Mouse (Mus musculus): ENCODE results near the gene 3110082I17Rik.

3110082I17Rik gene

DNA sequence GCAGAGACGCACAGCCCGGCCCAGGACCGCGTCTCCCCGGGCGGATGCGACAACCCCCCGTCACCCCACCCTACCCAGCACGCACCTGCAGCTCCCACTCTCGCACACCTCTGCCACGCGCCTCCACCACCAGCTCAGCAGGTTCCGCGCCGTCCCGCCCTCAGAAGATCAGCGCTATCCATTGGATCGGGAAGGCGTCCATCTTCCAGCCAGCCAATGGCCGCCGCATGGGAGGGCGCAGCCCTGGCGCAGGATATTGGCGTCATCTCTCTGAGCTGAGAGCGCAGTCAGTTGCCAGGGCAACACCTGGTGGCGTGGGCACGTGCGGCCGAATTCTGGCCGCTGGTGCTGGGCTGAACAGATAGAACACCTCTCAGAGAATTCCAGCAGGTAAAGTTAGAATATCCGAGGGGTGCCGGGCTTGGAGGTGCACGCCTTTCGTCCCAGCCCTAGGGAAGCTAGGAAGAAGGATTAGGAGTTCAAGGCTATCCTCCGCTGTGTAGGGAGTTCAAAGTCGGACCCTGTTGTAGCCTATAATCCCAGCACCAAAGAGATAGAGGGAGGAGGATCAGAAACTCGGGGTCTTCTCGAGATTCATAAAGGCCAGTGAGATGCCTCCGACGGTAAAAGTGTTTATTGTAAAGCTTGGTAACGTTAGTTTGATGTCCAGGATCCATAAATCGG is at the start of gene 3110082I17Rik:
Gene 3110082I17Rik, minus strand, starts transcription at position 144 of the 684 bp plus-strand sequence.
- peak; percentile 99 to 100 for DNase-seq

DNA sequence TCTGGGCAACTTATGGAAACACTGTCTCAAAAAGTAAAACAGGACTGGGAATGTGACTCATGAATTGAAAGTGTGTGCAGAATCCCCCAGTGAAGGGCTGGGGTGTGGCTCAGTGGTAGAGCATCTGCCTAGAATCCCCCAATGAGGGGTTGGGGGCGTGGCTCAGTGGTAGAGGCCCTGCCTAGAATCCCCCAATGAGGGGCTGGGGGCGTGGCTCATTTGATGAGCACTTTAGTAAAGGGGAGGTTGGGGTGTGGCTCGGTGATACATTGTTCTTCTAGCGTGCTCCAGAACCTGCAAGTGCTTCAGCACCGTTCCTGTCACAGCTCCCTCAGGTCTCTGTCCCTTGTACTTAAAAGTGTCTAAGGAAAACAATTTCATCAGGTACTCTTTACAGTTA is 45.9 kb upstream of the 3110082I17Rik start:
- DNase-seq, result no peak

DNA sequence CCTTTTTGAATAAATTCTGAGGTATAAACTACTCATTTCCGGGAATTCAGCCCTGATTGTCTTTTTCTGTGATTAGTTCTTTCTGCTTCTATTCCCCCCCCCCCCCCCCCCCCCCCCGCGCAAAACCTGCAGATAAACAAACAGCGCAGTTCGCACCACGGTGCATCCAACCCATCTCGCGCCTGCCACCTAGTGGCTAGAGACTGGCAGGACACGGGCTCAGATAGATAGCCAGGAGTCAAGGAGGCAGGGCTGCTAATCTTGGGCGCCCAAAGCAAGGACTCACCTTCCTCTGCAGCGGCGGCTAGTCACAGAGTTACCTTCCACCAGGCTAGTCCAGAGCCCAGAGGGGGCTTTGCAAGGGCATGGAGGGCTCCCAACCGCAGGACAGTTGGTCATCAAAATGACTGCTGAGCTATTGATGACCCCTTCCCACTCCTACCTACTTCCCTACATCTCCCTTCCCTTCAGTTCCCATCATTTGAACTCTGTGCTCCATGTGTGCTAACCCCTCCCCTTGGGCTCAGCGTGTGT is 44.8 kb upstream of the 3110082I17Rik start:
- DNase-seq, result peak; percentile 88 to 94

DNA sequence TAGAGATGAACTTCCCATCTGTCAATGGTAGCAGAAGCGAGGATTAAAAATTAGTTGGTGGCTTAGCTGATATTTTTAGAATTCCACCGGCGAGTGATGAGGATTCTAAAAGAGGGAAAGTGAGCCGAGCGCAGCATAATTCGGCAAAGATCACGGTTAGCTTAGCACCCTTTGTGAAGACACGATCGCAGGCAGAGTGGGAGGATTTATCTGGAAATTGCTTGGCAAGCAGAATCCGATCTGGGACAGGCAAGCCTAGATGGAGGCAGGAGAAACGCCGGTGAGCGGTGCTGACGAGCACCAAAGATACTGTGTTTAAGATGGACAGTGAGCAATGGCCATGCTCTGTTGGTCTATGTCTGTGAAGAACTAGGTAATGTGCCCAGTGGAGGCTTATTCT is 42.0 kb upstream of the 3110082I17Rik start:
- DNase-seq, result no peak

DNA sequence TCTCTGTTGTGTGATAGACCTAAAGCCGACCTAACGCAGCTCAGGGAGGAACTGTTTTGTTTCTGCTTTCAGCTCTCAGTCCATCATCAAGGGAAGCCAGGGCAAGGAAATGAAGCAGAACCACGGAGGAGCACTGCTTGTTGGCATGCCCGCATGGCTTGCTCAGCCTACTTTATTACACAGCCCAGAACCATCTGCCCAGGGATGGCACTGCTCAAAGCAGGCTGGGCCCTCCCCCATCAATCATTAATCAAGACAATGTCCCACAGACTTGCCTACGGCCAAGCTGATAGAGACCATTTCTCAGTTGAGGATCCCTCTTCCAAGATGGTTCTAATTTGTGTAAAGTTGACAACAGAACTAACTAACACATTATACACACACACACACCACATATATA is 38.5 kb upstream of the 3110082I17Rik start:
- DNase-seq, result peak in 1 of 2 experiments; percentile 36

DNA sequence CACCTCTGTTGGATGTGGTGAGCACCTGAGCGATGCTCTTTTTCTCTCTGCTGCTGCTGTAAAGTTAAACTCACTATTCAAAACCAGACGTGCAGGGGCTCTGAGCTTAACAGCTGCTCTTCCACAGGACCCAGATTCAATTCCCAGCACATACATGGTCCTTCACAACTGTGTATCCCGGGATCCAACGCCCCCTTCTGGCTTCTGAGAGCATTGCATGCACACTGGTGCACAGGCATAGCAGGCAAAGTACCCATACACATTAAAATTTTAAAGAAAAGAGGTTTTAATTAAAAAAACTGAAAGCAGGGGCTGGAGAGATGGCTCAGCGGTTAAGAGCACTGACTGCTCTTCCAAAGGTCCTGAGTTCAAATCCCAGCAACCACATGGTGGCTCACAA is 36.6 kb upstream of the 3110082I17Rik start:
- no peak for DNase-seq

DNA sequence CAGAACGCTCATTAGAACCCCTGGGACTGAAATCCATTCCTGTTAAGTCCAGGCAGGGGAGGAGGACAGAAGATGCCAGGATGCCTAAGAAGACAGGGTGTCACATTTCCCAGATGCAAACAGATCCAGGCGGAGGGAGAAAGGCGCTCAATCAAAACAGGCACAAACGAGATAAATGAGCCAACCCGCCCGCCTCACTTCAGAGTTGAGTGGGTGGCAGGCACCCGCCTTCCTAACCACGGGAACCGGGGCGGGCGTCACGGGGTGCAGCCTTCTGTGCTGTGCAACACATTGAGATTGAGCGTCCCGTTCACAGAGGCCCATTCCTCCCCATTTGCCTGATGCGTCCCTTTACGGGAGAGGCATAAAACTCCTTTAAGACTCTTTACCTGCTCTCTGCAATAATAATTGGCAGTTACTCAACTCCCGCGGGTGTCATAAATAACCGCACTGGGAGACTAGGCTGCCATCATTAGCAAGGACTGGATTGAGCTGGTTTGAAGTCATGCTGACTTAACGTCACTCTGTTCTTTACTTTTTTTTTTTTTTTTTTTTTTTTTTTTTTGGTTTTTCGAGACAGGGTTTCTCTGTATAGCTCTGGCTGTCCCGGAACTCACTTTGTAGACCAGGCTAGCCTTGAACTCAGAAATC is 34.8 kb upstream of the 3110082I17Rik start:
- DNase-seq, result no peak

DNA sequence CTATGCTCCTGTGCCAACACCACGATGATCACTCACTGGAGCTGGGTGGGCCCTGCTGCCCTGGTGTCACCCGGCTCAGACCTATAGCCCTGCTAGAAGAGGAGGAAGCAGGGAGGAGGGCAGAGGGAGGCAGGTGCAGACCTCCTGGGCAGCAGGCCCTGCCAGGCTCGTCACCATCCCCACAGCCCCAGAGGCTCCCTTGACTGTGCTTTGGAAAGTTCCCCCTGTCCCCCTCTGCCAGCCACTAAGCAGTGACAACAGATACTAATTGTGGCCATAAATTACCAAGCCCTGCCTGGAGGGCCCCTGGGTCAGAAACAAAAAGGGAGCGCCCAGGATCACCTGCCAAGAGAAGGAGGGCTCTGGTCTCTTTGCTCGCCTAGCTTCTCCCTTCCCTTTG is 33.4 kb upstream of the 3110082I17Rik start:
- no peak for DNase-seq

DNA sequence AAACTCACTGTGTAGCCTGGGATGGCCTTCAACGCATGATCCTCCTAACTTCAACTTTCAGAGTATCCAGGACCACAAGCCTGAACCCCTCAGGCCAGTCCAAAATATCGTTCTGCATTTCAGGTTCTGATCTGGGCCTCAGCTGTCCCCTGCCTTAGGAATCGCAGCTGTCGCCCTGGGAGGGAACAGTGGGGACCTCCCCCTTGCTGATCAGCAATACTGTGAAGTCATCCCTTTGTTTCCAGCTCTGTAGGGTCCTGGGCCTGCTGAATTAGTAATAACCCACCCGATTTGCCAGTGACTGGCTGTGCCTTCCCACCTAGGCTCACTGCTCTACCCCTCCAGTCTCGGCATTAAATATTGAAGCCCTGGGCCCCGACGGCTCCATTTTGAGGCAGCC is 31.0 kb upstream of the 3110082I17Rik start:
- no peak for DNase-seq

DNA sequence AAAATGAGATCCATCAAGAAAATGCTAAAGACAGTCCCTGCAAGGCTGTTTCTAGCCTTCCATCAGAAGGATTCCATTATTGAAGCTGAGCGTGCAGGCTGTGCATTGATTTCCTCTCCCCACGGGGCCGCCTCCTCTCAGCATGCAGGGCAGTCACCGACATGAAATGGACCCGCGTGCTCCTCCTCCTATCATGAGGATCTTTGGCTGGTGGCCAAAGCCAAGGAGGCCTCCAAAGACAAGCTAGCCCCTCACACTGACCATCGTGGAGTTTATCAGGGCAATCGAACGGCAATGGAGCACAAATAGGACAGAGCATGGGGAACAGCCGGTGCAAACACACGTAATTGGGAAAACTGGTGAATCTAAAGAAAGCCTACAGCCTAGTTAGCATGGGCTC is 29.8 kb upstream of the 3110082I17Rik start:
- DNase-seq, result no peak

DNA sequence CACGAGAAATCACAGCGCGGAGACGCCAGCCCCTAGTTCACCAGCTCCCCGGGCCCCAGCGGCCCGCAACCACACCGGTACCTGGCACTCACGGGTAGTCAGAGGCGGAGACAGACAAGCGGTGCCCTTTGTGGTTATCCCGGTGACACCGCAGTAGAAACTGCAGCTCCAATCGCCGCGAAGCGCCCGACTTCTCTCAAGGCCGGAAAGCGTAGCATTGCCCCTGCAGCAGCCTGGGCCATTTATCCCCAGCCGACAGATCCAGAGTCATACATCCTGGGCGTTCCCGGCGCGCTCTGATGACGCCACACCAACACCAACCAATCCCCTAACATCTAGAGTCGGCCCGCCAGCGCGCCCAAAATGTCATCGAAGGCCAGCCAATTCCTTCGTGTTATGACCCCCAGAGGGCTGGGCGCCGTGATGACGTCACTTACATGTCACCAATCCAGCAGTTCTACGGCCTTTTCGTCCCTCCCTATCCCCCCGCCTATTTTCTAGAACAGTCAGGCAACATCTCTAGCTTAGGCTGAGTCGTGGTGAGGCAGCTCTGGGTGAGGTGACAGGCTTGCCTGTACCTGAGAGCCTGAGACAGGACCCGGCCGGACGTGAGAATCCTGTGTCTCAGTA is 24.0 kb upstream of the 3110082I17Rik start, which contains the start of gene Zfand2a:
Gene Zfand2a, minus strand, starts transcription at position 365 of the 630 bp plus-strand sequence.
- DNase-seq, result peak; percentile 99

DNA sequence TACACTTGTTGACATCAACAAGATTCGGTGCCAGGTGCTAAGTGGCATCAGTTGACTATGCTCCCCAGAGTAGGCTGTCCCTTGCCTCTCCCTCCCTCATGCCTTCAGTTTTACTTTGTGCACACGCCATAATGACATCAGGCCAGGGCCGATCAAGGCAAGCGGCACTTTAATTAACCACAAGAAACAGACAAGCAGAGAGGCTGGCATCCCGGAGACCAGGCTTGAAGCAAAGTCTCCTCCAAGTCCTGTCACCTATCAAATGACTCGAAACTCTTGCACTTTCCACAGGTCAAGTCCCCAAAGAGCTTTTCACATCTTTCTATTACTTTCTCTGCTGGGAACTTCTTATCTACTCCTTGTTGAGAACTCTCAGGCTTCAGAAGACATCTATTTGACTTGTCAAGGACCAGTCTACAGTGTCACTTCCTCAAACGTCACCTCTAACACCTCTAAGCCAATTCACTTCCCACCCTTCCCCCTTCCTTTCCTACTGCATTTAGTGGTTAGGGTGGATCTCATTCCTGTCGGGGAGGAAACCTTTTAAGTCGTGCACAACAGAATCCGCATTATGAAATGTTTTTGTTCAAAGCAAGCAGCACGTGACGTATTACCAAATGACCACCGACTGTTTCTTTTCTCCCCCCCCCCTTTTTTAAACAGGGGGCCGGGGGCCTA is 23.0 kb upstream of the 3110082I17Rik start:
- DNase-seq, result no peak

DNA sequence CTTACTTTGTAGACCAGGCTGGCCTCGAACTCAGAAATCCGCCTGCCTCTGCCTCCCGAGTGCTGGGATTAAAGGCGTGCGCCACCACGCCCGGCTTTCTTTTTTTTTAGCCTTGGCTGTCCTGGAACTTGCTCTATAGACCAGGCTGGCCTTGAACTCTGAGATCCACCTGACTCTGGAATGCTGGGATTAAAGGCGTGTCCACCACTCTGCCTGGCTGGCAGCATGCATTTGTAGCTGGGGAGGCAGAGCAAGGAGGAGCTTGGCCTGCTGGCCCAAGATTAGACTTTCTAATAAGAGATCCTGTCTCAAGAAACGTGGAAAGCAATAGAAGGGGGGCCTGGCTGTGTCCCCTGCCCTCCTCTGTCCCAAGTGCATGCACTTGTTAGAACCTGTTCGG is 20.1 kb upstream of the 3110082I17Rik start:
- DNase-seq, result no peak

DNA sequence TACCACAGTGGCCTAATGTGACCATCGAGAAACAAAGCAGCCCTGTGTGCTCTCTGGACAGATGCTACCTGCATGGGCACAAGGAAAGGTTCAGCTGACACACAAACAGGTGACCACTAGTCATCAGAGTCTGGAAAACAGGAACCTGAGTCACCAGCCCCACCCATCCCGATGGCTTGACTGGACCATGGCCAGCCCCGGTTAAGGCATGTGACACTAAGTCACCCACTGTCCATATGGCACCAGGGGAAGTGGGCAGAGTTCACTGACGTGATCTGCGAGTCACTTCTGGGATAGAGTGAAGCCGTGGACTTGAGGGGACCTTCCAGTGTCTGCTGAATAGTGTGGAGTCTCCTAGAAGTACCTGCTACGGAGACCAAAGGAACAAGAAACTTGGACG is 18.8 kb upstream of the 3110082I17Rik start:
- DNase-seq, result peak in 1 of 2 experiments; percentile 67

DNA sequence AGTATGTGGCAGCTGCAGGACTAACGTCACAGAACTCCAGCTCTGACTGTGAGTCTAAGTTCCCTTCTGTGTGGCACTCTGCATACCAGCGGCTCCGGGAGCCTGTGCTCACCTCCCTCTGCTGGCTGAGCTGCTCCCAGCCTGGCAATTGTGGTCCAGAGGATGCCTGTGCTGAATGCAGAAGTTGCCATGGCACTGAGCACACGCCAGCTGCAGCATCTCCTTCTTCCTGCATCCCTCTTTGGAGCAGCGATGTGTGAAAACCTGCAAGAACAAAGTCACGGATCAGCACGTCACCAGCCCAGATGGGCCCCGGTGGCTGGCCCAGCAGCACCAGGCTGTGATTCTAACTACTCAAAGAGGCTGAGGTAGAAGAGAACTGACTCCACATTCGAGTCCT is 14.4 kb upstream of the 3110082I17Rik start:
- no peak for DNase-seq

DNA sequence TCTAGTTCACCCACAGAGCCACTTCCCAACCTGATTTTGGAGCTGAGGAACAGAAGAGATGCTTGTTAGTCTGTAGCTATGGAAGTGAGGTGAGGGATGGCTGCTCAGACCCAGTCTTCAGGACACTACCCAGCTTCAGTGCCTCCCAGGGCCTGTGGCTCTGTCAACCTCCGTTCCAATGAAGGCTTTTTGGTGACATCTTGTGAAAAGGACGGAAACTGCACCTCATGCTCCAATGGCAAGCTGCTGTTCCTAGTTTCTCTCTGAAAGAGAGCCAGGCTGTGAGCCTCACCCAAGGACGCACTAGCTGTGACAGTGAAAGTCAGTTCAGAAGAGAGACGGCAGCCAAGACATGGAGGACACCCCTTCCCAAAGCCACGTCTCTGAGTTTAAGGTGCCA is 7.7 kb upstream of the 3110082I17Rik start:
- DNase-seq, result peak; percentile 48 to 76

DNA sequence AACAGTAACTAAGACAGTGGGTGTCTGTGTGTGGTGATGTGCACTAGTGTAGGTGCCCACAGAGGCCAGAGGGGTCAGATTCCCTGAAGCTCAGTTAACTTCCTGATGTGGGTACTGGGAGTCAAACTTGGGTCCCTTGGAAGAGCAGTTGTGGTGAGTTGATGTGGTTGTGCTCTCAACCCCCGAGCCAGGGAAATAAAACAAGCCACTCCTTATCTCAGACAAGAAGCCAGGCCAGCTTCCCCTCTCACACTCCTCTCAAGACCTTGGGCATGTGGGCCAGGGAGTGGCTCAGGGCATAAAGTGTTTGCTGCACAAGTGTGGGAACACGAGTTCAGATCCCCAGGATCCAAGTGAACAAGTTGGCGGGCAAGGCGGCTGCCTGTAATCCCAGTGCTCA is 6.5 kb upstream of the 3110082I17Rik start:
- no peak for DNase-seq

DNA sequence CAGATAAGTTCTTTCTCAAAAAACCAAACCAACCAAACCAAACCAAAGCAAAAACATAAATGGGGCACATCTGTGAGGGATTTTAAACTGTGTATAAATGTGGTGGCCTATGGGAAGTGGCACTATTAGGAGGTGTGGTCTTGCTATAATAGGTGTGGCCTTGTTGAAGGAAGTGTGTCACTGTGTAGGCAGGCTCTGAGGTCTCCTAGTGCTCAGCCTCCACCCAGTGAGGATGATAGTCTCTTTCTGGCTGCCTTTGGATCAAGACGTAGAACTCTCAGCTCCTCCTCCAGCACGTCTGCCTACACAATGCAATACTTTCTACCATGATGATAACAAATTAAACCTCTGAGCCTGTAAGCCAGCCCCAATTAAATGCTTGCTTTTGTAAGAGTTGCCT is 6.0 kb upstream of the 3110082I17Rik start:
- no peak for DNase-seq

DNA sequence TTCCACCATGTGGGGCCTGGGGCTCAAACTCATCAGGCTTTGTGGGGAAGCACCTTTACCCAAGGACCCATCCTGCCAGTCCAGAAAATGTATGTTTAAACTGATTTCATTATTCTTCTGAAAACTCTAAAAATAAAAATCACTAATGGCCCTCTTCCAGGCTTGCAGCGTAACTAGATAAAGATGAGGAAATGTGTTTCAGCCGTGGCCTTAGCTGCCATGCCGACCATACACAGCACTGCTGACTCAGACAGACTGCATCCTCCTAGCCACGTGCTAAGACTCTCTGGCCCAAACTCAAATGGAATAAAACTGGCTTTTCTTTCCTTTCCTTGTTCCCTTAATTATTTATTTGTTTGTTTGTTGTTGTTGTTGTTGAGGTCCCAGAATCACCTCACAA is 4.5 kb upstream of the 3110082I17Rik start:
- DNase-seq, result no peak

DNA sequence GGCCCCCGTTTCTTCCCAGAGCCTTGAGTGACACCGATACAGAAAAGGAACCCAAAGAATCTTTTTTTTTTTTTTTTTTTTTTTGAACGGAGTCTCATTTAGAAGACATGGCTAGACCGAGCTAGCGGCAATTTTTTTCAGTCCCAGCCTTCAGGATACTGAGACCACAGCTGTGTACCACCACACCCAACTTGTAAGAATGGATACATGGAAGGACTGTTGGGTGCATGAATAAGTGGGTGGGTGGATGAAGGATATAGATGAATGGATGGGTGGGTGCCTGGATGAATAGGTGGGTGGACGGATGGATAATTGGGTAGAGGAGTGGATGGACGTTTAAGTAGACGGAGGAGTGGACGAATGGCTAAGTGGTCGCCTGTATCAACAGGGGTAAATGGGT is 389 bp downstream of the 3110082I17Rik start:
- DNase-seq, result no peak

DNA sequence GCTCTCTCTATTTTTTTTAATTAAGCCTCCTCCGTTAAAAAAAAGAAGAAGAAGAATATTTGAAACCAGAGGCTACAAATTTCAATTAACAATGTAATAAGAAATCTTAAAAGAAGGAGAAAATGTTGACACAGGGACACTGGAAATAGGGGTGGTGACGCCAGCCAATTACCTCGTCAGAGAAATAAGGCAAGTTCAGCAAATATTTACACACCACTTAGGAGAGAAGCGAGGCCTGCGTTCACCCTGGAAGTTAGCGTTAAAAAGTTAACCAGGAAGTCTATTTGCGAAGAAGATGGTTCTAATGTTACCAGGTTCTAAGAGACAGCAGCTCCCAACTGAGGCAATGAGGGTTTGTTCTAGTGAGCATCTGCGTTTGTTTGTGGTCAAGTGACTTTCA is 3.1 kb downstream of the 3110082I17Rik start:
- DNase-seq, result no peak

DNA sequence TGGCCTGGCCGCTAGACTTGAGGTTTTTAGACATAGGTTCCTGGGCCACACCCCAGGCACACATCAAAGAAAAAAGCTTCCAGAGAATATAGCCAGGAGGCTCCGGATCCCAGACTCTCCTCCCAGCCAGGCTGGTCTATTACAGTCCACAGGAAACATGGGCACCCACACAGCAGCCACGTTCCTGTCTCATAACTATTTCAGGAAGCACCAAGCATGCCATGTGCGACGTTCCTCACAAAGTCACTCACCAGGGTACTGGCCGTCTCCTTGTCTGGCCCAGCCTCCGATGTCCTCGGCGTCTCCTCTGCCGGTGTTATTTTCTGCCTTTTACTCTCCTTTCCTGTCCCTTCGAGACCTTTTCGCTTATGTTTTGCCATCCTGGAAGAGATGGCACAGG is 5.2 kb downstream of the 3110082I17Rik start:
- DNase-seq, result no peak

DNA sequence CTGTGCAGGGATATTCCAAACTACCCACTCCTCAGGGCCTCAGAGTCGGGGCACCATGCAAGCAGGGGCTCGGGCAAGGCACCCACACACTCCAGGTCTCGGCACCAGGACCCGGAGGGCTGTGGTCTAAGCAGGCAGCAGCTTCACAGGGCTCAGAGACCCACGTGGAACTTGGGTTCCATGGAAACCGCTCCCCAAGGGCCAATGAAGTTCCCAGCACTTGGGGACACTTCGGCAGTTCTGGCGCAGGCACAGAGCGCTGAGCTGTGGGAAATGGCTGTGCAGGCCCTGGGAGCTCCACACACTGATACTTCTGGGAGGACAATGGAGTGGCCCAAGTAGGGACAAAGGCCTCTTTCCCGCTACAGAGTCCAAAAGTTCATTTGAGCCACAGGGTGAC is 7.3 kb downstream of the 3110082I17Rik start:
- DNase-seq, result no peak
